Mouse (Mus musculus) bone marrow macrophage, adult 2 months (primary cell): ENCODE measurements around the gene Cers6.

Source experiments
- CTCF ChIP-seq: IDR thresholded peaks from 2 replicates; pipeline ENCODE4 v1.5.1; 2012; ENCODE audit warnings: low read depth, mild to moderate bottlenecking, low read length, moderate library complexity
- POLR2A ChIP-seq: IDR thresholded peaks from 2 replicates; pipeline ENCODE4 v1.6.1; 2012; ENCODE audit warnings: mild to moderate bottlenecking, low read depth, low read length, borderline replicate concordance

GRCm38 (mm10) chr2:69134937-69135336 lies 273.7 kb downstream of the Cers6 start:
- no peak for TF ChIP-seq POLR2A
- TF ChIP-seq CTCF = no peak
